Mouse (Mus musculus): ENCODE measurements at regions not wholly inside any gene's neighbourhood (a gene's known extent, or its start where the extent isn't known, plus 50 kb on each side); places are given as distances from the start of the nearest gene placed in this dataset.
"Not testable (repeated sequence)": the region's sequence is repeated elsewhere in the genome, so short reads cannot be mapped to it uniquely, and the experiment has no call there.

- no peak for DNase-seq (ENCODE audit: low spot score)
Observed at GRCm38 (mm10) chr6:109125447-109125846, 297.0 kb downstream of the Edem1 start.

GRCm38 (mm10) chr6:109127203-109127602 is 298.8 kb downstream of the Edem1 start:
- DNase-seq (ENCODE audit: low spot score), result no peak

GRCm38 (mm10) chr6:109146111-109146510 is 317.7 kb downstream of the Edem1 start:
- no peak for DNase-seq (ENCODE audit: low spot score)

DNA sequence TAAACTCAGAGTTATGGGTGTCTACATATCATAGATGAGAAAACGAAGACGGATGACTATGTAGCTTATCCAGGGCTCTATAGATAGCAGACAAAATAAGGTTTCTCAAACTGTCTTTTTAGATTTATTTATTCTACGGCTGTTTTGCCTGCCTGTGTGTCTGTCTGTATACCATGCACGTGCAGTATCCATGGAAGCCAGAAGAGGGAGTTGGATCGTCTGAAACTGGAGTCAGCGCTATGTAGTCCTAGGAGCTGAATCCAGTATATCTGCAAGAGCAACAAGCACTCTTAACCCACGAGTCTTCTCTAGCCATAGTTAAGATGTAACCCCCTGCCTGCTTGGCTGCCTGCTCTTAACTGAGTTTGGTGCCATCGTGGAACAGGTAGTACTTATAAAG is 320.6 kb downstream of the Edem1 start:
- no peak for DNase-seq (ENCODE audit: low spot score)

DNA sequence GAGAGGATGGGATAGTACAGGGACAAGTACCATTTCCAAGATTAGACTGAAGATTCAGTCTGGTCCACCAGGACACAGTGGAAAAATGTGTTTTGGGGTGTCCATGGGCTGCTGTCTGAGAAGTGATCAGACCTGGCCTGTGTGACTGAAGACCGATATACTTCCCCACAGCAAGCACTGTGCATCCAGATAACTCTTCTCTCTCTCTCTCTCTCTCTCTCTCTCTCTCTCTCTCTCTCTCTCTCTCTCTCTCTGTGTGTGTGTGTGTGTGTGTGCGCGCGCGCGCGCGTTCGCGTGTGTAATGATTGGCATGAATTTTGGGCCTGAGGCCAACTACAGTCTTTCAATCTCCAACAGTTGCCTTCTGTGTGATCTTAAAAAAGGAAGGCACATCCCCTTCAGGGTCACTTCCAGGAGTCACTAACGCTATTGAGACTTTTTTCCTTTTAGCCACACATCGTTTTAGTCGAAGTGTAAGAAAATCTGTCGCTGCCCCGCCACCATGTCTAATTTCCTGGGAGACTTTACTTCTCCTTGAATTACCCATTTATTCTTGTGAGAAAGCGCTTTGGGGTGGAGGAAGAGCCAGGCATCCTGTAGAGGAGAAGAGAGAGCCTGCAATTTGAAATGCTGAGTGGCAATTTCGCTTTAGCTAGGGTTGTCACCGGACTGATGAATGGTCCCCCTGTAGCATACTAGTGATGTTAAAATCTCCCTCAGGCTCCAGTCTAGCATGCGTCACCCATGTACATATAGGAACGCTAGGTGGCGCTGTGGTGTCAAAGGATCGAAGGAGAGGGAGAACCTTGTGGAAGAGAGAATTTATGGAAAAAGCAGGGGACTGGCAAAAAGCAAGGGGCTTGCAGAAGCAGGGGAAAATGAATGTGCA is 321.8 kb downstream of the Edem1 start:
- DNase-seq (ENCODE audit: low spot score), result peak; percentile 13

DNA sequence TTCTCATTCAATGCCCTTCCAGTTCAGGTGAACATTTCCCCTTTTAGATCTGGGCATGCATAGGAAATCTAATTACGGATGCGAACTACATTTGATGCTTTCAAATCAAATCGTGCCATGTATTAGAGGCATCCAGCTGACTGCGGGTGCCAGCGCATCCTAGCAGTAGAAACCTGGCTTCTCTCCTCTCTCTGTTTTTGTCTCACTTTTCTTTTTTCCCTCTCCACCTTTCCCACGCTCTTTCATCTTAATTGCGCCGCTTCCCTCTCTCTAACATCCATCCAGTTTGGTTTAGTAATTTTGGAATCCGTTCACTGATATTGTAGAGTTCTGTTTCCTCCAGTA is 322.4 kb downstream of the Edem1 start:
- no peak for DNase-seq (ENCODE audit: low spot score)

GRCm38 (mm10) chr6:109153624-109154023 is 325.2 kb downstream of the Edem1 start:
- DNase-seq (ENCODE audit: low spot score), result no peak

DNA sequence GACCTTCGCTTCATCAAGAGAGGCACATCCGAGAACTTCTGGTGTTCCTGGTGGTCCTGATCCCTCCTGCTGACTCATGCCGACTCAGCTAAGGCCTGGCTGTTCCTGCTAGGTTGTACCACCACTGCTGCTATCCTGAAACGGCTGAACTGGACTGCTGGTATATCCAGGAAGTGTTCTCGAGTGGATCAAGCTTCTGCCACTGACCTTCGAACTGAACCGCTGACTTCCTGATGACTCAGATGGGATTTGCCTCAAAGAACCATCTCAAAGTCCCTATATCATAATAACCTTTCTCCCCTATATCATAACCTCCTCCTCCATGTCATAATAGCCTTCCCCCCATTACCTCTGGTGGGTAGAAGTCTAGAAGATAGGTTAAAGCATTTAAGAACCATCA is 331.1 kb downstream of the Edem1 start:
- no peak for DNase-seq (ENCODE audit: low spot score)

- DNase-seq (ENCODE audit: low spot score), result no peak
Observed at GRCm38 (mm10) chr6:109167439-109167838, 339.0 kb downstream of the Edem1 start.

DNA sequence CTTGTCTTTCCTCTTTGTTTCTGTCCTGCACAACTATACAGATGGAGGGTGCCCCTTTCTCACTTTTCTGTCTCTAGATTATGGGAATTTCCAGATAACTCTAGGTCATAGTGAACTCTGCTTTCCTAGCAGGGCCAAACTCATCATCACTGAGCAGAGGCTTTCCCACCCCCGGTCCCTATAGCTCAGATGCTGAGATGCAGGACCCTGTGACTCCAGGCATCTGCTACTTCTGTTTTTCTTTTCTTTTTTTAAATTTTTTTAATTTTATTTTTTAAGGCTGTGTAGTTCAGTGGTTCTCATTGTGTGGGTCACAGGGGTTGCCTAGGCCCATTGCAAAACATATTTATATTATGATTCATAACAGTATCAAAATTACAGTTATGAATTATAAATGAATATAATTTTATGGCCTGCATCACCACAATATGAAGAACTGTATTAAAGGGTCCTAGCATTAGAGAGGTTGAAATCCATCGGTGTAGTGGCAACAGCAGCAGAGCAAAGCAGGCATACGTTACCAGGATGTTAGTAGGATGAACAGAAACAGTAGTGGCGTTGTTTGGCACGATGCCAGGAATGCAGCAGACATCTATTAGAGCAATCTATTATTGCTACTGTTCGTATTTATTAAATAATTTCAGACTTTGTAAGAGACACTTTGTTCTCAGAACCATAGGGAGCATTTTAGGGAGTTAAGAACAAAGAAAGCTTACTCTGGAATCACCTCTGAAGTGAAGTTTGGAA is 343.8 kb downstream of the Edem1 start:
- no peak for DNase-seq (ENCODE audit: low spot score)

DNA sequence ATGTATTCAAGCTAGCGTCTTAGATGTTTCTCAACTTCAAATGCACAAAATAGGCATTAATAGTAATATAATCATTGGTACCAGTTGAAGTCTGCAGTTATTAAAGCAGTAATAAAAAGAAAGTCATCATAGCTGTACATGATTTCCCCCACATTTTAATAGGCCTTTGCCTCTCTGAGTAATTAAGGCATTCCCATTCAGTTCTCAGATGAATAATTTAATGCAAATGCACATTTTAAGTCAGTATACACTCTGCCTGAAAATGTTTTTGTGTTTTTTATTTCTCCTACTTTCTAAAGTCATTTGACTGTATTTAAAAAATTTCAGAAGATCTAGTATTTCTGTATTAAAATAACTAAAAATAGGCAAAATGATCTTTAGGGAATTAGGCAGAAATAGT is 344.6 kb downstream of the Edem1 start:
- no peak for DNase-seq (ENCODE audit: low spot score)

GRCm38 (mm10) chr6:109176876-109177275 is 348.4 kb downstream of the Edem1 start:
- no peak for DNase-seq (ENCODE audit: low spot score)

DNA sequence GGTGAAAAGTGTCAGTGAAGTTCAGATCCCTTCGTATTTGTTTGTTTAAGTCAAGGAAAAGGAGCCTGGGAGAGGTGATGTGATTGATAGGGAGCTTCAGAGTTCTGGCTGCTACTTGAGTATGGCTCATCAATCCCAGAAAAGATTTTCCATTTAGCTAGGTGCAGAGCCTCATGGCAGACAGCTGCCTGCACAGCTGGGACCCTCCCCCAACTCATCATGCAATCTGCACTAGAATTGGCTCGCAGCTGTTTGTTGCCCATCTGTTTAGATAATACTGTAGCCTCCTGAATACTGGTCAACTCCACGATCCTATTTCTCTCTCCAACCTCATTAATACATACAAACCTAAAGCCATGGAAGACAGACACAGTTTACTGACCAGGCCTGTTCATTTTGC is 354.4 kb downstream of the Edem1 start:
- no peak for DNase-seq (ENCODE audit: low spot score)

DNA sequence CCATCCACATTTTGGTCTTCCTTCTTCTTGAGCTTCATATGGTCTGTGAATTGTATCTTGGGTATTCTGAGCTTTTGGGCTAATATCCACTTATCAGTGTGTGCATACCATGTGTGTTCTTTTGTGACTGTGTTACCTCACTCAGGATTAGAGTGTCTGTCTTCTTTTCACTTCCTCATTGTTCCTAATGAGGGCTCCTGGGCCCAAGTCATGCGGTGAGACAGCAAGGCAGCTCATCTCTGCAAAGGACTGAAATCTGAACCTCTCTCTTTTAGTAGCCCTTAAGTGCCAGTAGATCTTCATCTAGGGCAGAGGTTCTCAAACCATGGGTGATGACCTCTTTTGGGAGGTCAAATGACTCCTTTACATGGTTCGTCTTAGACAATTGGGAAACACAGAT is 364.6 kb downstream of the Edem1 start:
- not testable (repeated sequence) for DNase-seq (ENCODE audit: low spot score)

DNA sequence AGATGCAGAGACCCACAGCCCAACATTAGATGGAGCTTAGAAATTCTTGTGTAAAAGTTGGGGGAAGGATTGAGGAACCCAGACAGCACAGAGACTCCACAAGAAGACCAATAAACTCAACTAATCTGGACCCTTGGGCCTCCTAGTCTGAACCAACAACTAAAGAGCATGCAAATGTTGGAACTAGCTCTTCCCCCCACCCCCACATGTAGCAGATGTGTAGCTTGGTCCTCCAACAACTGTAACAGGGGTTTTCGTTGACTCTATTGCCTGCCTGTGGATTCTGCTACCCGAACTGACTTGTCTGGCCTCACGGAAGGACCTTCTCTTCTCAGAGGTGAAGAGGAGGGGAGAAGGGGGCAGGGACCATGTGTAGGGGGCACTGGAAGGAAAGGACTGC is 365.2 kb downstream of the Edem1 start:
- DNase-seq (ENCODE audit: low spot score), result no peak

- no peak for DNase-seq (ENCODE audit: low spot score)
Observed at GRCm38 (mm10) chr6:109209699-109210098, 381.3 kb downstream of the Edem1 start.

DNA sequence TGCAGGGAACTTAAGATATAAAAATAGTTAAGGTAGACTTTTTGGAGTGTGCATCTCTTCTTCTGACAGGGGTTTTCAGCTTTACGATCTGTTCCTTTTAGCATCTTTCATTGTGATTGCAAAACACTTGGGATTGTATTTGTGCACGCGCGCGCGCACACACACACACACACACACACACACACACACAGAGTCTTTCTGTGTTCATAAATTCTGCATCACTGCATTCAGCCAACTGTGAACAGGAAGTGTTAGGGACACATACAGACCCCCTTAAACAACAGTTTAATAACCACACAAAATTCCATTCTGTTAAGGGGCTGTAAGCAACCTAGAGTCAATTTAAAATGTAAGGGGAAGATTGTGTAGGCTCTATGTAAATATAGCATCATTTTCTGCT is 401.9 kb downstream of the Edem1 start:
- no peak for DNase-seq (ENCODE audit: low spot score)

DNA sequence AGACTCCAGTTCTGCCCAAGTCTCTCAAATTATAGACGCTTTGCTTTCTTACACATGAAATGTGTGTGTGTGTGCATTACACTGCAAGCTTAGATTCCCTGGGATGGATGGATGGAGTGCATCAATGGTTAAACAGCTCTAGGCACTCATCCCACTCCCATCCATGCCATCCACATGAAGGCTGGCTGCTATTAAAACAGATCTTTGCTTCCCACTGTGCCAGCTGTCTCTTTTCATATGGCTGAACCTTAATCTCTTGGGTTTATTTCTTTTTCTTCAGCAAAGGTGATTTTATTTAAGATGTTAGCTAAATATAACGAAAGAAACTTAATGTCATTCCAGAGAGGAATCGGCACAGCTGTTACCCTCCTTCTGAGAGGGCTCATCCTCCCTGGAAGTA is 405.0 kb downstream of the Edem1 start:
- no peak for DNase-seq (ENCODE audit: low spot score)

DNA sequence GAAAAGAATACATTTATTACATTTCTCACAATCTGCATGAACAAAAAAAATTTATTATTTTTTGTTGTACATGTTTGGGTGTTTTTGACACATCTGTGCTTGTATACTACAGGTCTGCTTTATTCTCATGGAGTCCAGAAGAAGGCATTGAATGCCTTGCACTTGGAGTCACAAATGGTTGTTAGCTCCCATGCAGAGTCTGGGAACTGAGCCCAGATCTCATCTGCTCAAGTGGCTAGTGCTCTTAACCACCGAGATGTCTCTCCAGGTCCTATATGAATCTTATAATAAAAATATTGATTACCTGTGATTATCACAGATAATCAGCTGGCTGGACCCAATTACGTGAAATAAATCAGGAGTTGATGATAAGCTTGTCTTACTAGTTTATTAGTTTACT is 417.2 kb downstream of the Edem1 start:
- DNase-seq (ENCODE audit: low spot score), result no peak

DNA sequence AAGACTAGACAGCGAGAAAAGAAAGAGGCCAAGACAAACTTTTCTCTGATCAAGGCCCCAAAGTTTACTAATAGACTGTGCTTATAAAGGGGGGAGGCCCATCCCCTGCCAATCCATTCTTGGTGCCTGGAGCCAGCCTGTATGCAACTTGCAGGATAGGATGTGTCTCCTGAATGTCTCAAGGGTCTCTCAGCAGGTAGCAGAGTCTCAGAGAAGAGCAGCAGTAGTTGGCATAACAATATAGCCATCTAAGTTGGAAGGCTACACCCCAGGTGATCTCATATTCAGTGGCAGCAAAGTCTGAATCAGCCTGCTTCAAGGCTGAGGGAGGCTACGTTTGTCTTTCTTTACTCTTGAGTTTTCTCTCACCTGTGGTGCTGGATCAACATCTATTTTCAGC is 418.1 kb downstream of the Edem1 start:
- not testable (repeated sequence) for DNase-seq (ENCODE audit: low spot score)
